Mouse (Mus musculus) embryonic facial prominence, embryonic 14.5 days (tissue): ENCODE data around the gene Ermard. TPM values are rescaled to one million over a fixed set of nuclear protein-coding genes. Genes with fewer than 3 reads are reported as not detected.
"Not testable (repeated sequence)": the region's sequence is repeated elsewhere in the genome, so short reads cannot be mapped to it uniquely, and the experiment has no call there.

ENCODE experiments used
- ATAC-seq: fragments of 200-750 bp; cut with Nextera tagmentation; 2 replicates; pipeline ENCODE4 v1.8.0; 2017; ENCODE audit warnings: low read depth, moderate number of reproducible peaks, moderate TSS enrichment
- DNase-seq: peaks from one replicate; pipeline ENCODE4 v3.0.0-alpha.2; 2015; ENCODE audit warnings: low spot score
- H3K27ac ChIP-seq: fragments of 300-500 bp; sonication (generic); replicated peaks from 2 replicates; pipeline ENCODE4 v1.5.1; 2014; ENCODE audit warnings: low read depth, mild to moderate bottlenecking, low read length, moderate library complexity
- H3K27me3 ChIP-seq: fragments of 300-500 bp; sonication (generic); replicated peaks from 2 replicates; pipeline ENCODE4 v1.6.1; 2014; ENCODE audit warnings: low read length; ENCODE audit not compliant: control insufficient read depth, insufficient read depth
- H3K36me3 ChIP-seq: fragments of 300-500 bp; sonication (generic); 2 replicates; pipeline ENCODE4 v1.6.1; 2014; ENCODE audit warnings: low read length, mixed read lengths; ENCODE audit not compliant: control insufficient read depth, insufficient read depth
- H3K4me1 ChIP-seq: fragments of 300-500 bp; sonication (generic); 2 replicates; pipeline ENCODE4 v1.6.1; 2014; ENCODE audit warnings: antibody characterized with exemption, low read length; ENCODE audit not compliant: control insufficient read depth, insufficient read depth
- H3K4me2 ChIP-seq: fragments of 300-500 bp; sonication (generic); 2 replicates; pipeline ENCODE4 v1.6.1; 2014; ENCODE audit warnings: low read depth, mild to moderate bottlenecking, low read length, moderate library complexity, mixed read lengths
- H3K4me3 ChIP-seq: fragments of 300-500 bp; sonication (generic); 2 replicates; pipeline ENCODE4 v1.5.1; 2014; ENCODE audit warnings: low read depth, mild to moderate bottlenecking, low read length
- H3K9ac ChIP-seq: fragments of 300-500 bp; sonication (generic); 2 replicates; pipeline ENCODE4 v1.6.1; 2014; ENCODE audit warnings: low read depth, mild to moderate bottlenecking, low read length, moderate library complexity, mixed read lengths
- H3K9me3 ChIP-seq: fragments of 300-500 bp; sonication (generic); 2 replicates; pipeline ENCODE4 v1.6.1; 2016; ENCODE audit warnings: low read length; ENCODE audit not compliant: control insufficient read depth
- WGBS: fragments of 180-500 bp; shearing (Covaris S2); extraction: QIAGEN DNeasy Blood & Tissue Kit; methylation state at CpG from one replicate; pipeline ENCODE4 v1.1.7; 2014; 5-methylcytosine and 5-hydroxymethylcytosine counted together
- polyA plus RNA-seq: library from polyadenylated mRNA; unstranded; fragments of >200 nt; fragmentation: Nextera tagmentation; extraction: Ambion mirVana; gene quantifications from 2 replicates; pipeline ENCODE4 v1.2.1, GENCODE M21; 2014

Gene Ermard
- polyA plus RNA-seq, 1 experiment from 2014 or later, result 49.7 TPM

DNA sequence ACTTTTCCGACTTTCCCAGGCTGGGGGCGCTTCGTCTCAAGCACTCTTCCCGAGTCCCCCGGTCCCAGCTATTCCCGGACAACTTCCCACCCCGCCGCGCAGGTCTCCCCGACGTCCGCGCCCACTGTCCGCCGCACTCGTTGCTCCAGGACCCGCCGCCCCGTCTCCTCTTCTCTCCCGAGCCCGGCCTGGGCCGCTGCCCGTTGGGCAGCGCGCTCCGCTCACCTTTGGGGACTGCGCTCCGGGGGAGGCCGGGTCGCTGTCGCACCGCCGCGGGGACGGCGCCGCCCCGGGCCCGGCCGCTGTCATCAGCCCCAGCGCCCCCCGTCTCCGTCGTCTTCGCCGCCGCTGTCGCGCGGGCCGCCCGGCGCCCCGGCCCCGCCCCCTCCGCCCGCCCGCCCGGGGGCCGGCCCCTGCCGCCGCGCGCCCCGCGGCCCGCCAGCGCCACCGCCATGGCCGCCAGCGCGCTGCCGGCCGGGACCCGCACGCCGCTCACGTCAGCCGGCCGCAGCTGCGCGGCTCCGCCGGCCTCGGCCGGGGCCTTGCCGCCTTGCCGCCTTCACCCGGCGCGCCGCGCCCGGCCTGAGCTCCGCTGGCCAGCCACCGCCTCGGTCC, 17.0 kb upstream of the Ermard start:
- H3K4me1 ChIP-seq, H3K9me3 ChIP-seq, DNase-seq, H3K27ac ChIP-seq, H3K4me3 ChIP-seq, H3K4me2 ChIP-seq, H3K27me3 ChIP-seq, H3K9ac ChIP-seq, H3K36me3 ChIP-seq: not testable (repeated sequence)
- no CpG with 5 or more reads among the region's 97 CpGs for WGBS
- ATAC-seq, result peak; percentile 79

DNA sequence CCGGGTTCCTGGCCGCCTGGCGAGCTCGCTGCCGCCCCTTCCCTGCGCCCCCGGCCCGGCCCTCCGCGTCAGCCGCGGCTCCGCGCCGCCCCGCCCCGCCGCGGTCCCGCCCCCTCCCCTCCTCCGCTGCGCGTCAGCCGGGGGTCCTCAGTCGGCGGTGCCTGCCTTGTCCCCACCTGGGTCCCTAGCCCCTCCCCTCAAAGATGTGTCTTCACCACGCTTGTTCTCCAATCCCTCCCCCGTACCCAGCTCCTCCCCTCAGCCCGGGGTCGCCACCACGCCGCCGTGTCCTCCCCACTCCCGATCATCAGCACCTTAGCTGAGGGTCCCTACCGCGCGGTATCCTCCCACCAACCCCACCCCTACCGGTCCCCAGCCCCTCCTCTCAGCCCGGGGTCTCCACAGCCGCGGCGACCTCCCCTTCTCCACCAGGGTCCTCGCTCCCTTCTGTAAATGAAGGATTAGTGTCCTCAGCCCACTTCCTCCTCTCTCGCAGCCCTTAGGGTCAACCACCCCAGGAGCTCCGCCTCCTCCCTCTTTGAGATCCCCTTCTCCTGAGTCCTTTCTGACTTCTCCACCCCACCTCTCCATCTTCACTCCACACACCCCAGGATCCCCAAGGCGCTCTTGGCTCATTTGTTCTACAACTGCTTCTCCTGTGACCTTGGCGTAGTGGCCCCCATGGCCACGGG, 16.4 kb upstream of the Ermard start:
- H3K27me3 ChIP-seq, DNase-seq, H3K4me1 ChIP-seq, H3K27ac ChIP-seq, H3K4me3 ChIP-seq, H3K9me3 ChIP-seq, H3K9ac ChIP-seq, H3K4me2 ChIP-seq, H3K36me3 ChIP-seq: not testable (repeated sequence)
- WGBS, result no CpG with 5 or more reads among the region's 48 CpGs
- peak; percentile 91 for ATAC-seq

DNA sequence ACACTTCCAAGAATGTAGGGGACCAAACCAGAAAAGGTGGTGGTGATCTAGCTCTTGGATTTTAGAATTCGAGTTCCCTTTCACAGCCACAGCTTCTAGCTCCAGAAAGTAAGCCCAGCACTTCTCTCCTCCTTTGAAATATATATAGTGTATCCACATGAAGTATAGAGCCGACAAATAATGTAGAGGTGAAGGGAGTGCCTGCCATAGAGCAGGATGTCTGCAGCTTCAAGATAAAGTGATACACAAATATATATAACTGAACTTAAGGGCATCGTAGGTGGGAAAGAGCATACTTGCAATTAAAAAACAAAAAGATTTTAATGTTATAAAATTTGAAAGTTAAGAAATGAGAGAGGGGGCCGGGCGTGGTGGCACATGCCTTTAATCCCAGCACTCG, 15.5 kb upstream of the Ermard start:
- not testable (repeated sequence) for H3K27me3 ChIP-seq, DNase-seq, ATAC-seq, H3K9ac ChIP-seq, H3K9me3 ChIP-seq, H3K4me1 ChIP-seq, H3K27ac ChIP-seq, H3K4me2 ChIP-seq, H3K4me3 ChIP-seq, H3K36me3 ChIP-seq
- WGBS, result no CpG with 5 or more reads among the region's 6 CpGs

DNA sequence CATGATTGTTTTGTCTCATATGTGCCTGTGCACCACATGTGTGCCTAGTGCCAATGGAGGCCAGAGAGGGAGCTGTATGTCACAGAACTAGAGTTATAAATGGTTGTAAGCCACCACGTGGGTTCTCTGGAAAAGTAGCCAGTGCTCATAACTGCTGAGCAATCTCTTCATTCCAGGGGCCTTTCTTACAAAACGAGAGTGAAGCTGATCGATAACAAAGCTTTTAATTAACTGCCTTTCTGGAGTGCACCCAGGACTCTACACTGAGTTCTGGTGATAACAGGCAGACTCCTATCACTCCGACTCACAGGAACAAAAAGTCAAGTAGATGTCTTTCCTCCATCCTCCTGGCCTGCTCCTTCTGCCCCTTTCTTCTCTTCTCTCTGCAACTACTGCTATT, 9.6 kb upstream of the Ermard start:
- H3K4me3 ChIP-seq, ATAC-seq, H3K36me3 ChIP-seq, H3K27me3 ChIP-seq, H3K27ac ChIP-seq, H3K9me3 ChIP-seq, H3K4me2 ChIP-seq, H3K9ac ChIP-seq, H3K4me1 ChIP-seq, DNase-seq: not testable (repeated sequence)
- WGBS, result no CpG with 5 or more reads among the region's 4 CpGs

DNA sequence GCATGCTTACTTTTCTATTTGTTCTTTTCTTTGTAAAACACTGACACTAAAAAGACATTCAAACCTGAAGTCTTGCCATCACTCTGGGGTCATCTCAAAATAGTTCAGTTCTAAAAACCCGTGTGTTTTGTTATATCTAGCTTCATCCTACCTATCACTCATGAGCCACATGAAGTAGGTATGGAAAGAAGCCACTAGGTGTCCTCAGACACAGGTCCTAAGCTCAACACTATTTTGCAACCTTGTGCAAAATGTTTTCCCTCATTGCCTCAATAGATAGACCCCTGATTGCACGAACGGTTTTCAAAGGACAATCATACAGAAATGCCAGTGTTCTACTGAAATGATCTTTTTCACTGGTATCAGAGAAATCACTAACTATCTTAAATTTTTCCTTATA, 553 bp upstream of the Ermard start:
- not testable (repeated sequence) for H3K36me3 ChIP-seq, H3K4me2 ChIP-seq, DNase-seq, H3K27ac ChIP-seq, H3K4me3 ChIP-seq, H3K4me1 ChIP-seq, H3K9ac ChIP-seq, H3K9me3 ChIP-seq, ATAC-seq, H3K27me3 ChIP-seq
- WGBS, result no CpG with 5 or more reads among the region's 3 CpGs

DNA sequence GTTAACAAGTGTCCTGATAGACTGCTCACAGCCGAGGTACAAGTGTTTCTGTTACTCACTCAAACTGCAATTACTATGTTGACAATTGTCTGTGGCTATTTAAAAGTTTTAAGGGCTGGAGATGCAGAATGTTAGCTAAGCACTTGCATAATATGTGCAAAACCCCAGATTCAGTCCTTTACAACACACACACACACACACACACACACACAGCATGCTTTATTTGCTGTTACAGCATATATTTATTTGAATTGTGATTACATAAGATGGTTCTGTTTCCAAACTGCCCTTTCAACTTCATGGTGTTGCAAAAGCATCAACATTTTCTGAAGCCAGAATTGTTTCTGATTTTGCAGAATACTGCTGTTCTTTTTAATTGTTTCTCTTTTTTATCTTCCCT, 9.3 kb downstream of the Ermard start:
- H3K27ac ChIP-seq, H3K4me3 ChIP-seq, H3K4me1 ChIP-seq, H3K9ac ChIP-seq, H3K36me3 ChIP-seq, ATAC-seq, H3K4me2 ChIP-seq, H3K27me3 ChIP-seq, DNase-seq, H3K9me3 ChIP-seq: not testable (repeated sequence)
- no CpG with 5 or more reads among the region's 1 CpGs for WGBS

DNA sequence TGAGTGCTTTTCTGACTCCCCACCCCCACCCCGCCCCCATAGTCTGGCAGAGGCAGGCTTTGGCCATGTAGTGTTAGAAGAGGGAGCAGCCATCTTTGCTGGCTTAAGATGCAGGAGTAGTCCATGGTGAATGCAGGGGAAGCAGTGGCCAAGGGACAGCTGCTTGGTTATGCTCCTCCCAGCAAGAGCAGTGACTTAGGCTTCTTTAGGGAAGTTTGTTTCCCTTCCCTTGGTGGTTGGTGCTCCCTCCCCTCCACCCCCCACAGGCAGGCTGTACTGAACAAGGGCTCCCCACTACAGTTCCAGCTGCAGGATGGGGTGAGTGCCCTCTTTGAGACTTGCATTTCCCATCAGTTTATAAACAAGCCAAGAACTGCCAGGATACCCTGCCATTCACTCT, 11.8 kb downstream of the Ermard start:
- WGBS, result 57% methylated on average over 1 of the region's 1 CpGs
- peaks cover 13% of the 10 kb centered on the region; the same call in 1 of the 2 replicates for H3K36me3 ChIP-seq
- 0 out of 2 replicates have a peak, but pooled peaks have one; percentile 6 for ATAC-seq
- not testable (repeated sequence) for H3K9ac ChIP-seq, H3K27me3 ChIP-seq, H3K27ac ChIP-seq, H3K4me3 ChIP-seq, H3K4me2 ChIP-seq, DNase-seq, H3K9me3 ChIP-seq, H3K4me1 ChIP-seq

DNA sequence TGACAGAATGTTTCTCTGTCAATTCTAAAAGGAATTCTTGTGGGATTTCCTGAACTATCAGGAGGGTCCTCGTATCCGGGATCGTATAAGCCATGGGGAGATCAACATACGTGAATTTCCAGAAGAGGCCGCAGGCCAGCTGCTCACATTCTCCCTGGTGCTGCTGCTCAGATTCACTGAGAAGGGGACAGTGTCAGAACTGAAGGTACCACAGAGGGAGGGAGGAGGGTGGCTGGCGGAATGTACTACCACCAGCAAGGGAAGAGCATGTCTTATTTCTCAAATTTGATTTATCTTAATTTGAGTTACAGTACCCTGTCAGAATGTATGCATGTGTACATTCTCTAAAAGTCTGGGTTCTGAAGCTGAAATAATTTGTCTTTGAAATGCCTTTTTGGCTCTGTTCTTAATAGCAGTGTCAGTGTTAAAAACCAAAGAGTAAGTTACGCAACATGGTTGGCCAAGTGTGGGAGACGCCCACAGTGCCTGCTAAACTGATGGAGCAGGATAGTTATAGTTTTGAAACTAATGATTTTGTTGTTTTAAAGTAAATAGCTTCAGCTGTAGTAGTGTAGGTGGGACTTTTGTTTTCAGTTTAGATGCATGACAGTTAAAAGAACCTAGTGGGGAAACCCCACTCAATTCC, 12.3 kb downstream of the Ermard start:
- peaks cover 15% of the 10 kb centered on the region for H3K36me3 ChIP-seq
- H3K27ac ChIP-seq, H3K27me3 ChIP-seq, H3K4me3 ChIP-seq, H3K9ac ChIP-seq, DNase-seq, H3K4me2 ChIP-seq, H3K4me1 ChIP-seq, ATAC-seq, H3K9me3 ChIP-seq: not testable (repeated sequence)
- 93% methylated on average over 5 of the region's 8 CpGs for WGBS
